27 mouse cellular contexts compared by ENCODE assay signal in the genomic region with DNA sequence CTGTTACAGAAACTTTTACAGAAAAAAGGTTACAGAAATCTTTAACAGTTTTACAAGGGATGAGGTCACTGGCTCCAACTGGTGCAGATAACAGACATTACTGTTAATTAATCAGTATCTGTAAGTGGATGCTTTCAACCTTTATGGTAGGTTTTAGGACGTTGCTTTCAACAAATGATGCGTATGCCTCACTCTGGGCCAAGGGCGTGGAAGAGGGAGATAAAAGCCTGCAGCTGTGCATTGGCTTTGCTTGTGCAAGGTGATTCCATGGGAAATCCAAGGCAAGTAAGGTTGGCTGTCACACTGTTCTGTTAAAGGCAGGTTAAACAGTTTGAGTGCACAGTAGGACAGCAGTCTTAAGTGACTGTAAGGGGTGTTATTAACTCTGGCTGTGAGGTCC. TPM values are rescaled to one million over a fixed set of nuclear protein-coding genes. Genes with fewer than 3 reads are reported as not detected.
DNase-seq lines count a peak whose midpoint lies in the region; ATAC-seq and TF ChIP-seq lines count a peak whose summit lies in the region.
"Had no signal": no experiment of that assay in that cellular context is flagged by ENCODE, and none has a peak within 500 bp of the region (broad histone marks: within the 10 kb centered on the region; RNA-seq: fewer than 3 reads in every experiment).

No protein-coding gene starts in this region.

- peaks cover 45% of the 10 kb centered on the region for H3K36me3 ChIP-seq in liver, postnatal 0 days (replicated peaks; ENCODE audit: insufficient read depth, low read length)
- no peaks in the 10 kb centered on the region for H3K36me3 ChIP-seq in liver, embryonic 11.5 days (ENCODE audit: control insufficient read depth, insufficient read depth, low read length)
- no peaks in the 10 kb centered on the region for H3K36me3 ChIP-seq in forebrain, embryonic 10.5 days (replicated peaks)
- H3K36me3 ChIP-seq: embryonic facial prominence, embryonic 10.5 days; embryonic facial prominence, embryonic 12.5 days; forebrain, embryonic 12.5 days had no signal

- no peak for ATAC-seq in liver, postnatal 0 days
- ATAC-seq in liver, embryonic 11.5 days (replicated peaks; ENCODE audit: low FRiP score) = no peak
- ATAC-seq in megakaryocyte progenitor cell, adult 5-6 weeks (replicated peaks; ENCODE audit: poor library complexity) = peak; percentile 52
- ATAC-seq: activated CD4-positive, CD25-positive, alpha-beta regulatory T cell, adult 4 months; forebrain, embryonic 14.5 days; forebrain, embryonic 16.5 days; Patski had no signal

- 0 out of 2 replicates have a peak, but pooled peaks cover 5% of the 10 kb centered on the region for H3K4me1 ChIP-seq in liver, postnatal 0 days (ENCODE audit: insufficient read depth)
- no peaks in the 10 kb centered on the region for H3K4me1 ChIP-seq in liver, embryonic 11.5 days (replicated peaks; ENCODE audit: control insufficient read depth, insufficient read depth, low read length)
- H3K4me1 ChIP-seq in forebrain, embryonic 10.5 days = peaks cover 14% of the 10 kb centered on the region
- H3K4me1 ChIP-seq: embryonic facial prominence, embryonic 12.5 days had no signal

- H3K9ac ChIP-seq in liver, postnatal 0 days (replicated peaks) = peak overlapping the region; percentile 21; the same call in 1 of the 2 replicates
- no peak overlapping the region for H3K9ac ChIP-seq in liver, embryonic 11.5 days (ENCODE audit: low read depth, low read length)
- H3K9ac ChIP-seq: embryonic facial prominence, embryonic 12.5 days; forebrain, embryonic 12.5 days had no signal

- DNase-seq in liver, postnatal 0 days = no peak
- no peak for DNase-seq in liver, embryonic 11.5 days (ENCODE audit: low spot score)
- DNase-seq in brain, adult 2 months (ENCODE audit: low read depth, low spot score) = peak; percentile 13
- DNase-seq in layer of hippocampus, postnatal 14 days (ENCODE audit: low spot score in 2 of 2) = no peak
- DNase-seq in left cerebral cortex, postnatal 14 days (ENCODE audit: low spot score in 2 of 2) = no peak
- DNase-seq in forebrain, embryonic 10.5 days (ENCODE audit: extremely low spot score, low spot score) = no peak
- DNase-seq: adrenal gland, adult 8-10 months; adrenal gland, postnatal 14 days; adrenal gland, postnatal 36 days; cerebellum, adult 11 months; cerebellum, adult 18-20 months; cerebellum, adult 8-10 months; cerebellum, adult 9-11 months; cerebellum, postnatal 14 days; cerebellum, postnatal 36 days had no signal

- intact Hi-C loops in left cerebral cortex, postnatal 14 days (cut with DNase I) = no loop called here

- no peaks in the 10 kb centered on the region for H3K9me3 ChIP-seq in liver, postnatal 0 days (ENCODE audit: low read length)
- H3K9me3 ChIP-seq in liver, embryonic 11.5 days (ENCODE audit: control insufficient read depth, low read length) = no peaks in the 10 kb centered on the region
- H3K9me3 ChIP-seq in forebrain, embryonic 10.5 days = no peaks in the 10 kb centered on the region
- H3K9me3 ChIP-seq: embryonic facial prominence, embryonic 10.5 days; embryonic facial prominence, embryonic 12.5 days; forebrain, embryonic 12.5 days had no signal

- no peak for TF ChIP-seq CTCF in liver, postnatal 0 days (IDR thresholded peaks at IDR 0.05; ENCODE audit: low read depth)

- H3K4me2 ChIP-seq in liver, postnatal 0 days (ENCODE audit: low read depth, low read length) = no peak overlapping the region
- no peak overlapping the region for H3K4me2 ChIP-seq in liver, embryonic 11.5 days
- H3K4me2 ChIP-seq: embryonic facial prominence, embryonic 12.5 days; forebrain, embryonic 12.5 days had no signal

- WGBS in liver, postnatal 0 days (ENCODE audit: insufficient replicate concordance) = 56% methylated on average over 3 of the region's 3 CpGs
- WGBS in liver, embryonic 11.5 days = 67% methylated on average over 3 of the region's 3 CpGs
- 82% methylated on average over 3 of the region's 3 CpGs for WGBS in forebrain, embryonic 10.5 days

- no peak for TF ChIP-seq EP300 in liver, postnatal 0 days (IDR thresholded peaks at IDR 0.05; ENCODE audit: low read depth)

- H3K4me3 ChIP-seq in liver, postnatal 0 days (ENCODE audit: low read depth, low read length) = no peak overlapping the region
- H3K4me3 ChIP-seq in liver, embryonic 11.5 days (ENCODE audit: low read depth, low read length) = no peak overlapping the region
- H3K4me3 ChIP-seq in forebrain, embryonic 10.5 days = no peak overlapping the region
- H3K4me3 ChIP-seq: embryonic facial prominence, embryonic 10.5 days; embryonic facial prominence, embryonic 12.5 days; forebrain, embryonic 12.5 days had no signal

- peak overlapping the region; percentile 40; the same call in 1 of the 2 replicates for H3K27ac ChIP-seq in liver, postnatal 0 days (ENCODE audit: low read depth)
- H3K27ac ChIP-seq in liver, embryonic 11.5 days (ENCODE audit: low read depth, low read length) = no peak overlapping the region
- H3K27ac ChIP-seq in forebrain, embryonic 10.5 days = no peak overlapping the region
- H3K27ac ChIP-seq: embryonic facial prominence, embryonic 10.5 days; embryonic facial prominence, embryonic 12.5 days; forebrain, embryonic 12.5 days had no signal

- no peaks in the 10 kb centered on the region for H3K27me3 ChIP-seq in liver, postnatal 0 days (ENCODE audit: insufficient read depth, low read length)
- H3K27me3 ChIP-seq in liver, embryonic 11.5 days (replicated peaks; ENCODE audit: control insufficient read depth, insufficient read depth, low read length) = no peaks in the 10 kb centered on the region
- H3K27me3 ChIP-seq in forebrain, embryonic 10.5 days (ENCODE audit: poor library complexity, severe bottlenecking) = peaks cover 11% of the 10 kb centered on the region
- H3K27me3 ChIP-seq: embryonic facial prominence, embryonic 12.5 days; forebrain, embryonic 12.5 days; Patski had no signal

RNA-seq across cellular contexts. Expression of a gene that starts 14.9 kb away (rescaled TPM):
- polyA plus RNA-seq in liver, postnatal 0 days (2015; fragmentation: Nextera tagmentation; extraction: Ambion mirVana) = 26.7 and 27.1 TPM in 2 replicates
- polyA plus RNA-seq in liver, embryonic 11.5 days (2014; fragmentation: Nextera tagmentation; extraction: Ambion mirVana) = 1.7 and 2.5 TPM in 2 replicates
- total RNA-seq in megakaryocyte progenitor cell, adult 5-6 weeks (2015) = 76.9 and 81.8 TPM in 2 replicates
- total RNA-seq in megakaryocyte progenitor cell, adult 5-6 weeks (2017) = 90.0 and 93.6 TPM in 2 replicates
- 10 to 100 TPM; 36.7 to 39.9 TPM for total RNA-seq in layer of hippocampus, postnatal 14 days (2021)
- 10 to 100 TPM; 30.3 to 32.4 TPM for total RNA-seq in left cerebral cortex, postnatal 14 days (2021)
- polyA plus RNA-seq in forebrain, embryonic 10.5 days (2016; fragmentation: Nextera tagmentation; extraction: Ambion mirVana) = 1.6 and 2.0 TPM in 2 replicates

RNA-seq across cellular contexts. Expression of a gene that starts 29.6 kb away (rescaled TPM):
- polyA plus RNA-seq in liver, postnatal 0 days (2015; fragmentation: Nextera tagmentation; extraction: Ambion mirVana) = 459 and 502 TPM in 2 replicates
- 0.32 TPM in 1 of 2 replicates, not detected in the other for polyA plus RNA-seq in liver, embryonic 11.5 days (2014; fragmentation: Nextera tagmentation; extraction: Ambion mirVana)
- total RNA-seq in megakaryocyte progenitor cell, adult 5-6 weeks (2015) = not detected in 2 replicates
- 0.12 TPM in 1 of 2 replicates, not detected in the other for total RNA-seq in megakaryocyte progenitor cell, adult 5-6 weeks (2017)
- not detected for total RNA-seq in layer of hippocampus, postnatal 14 days (2021)
- 1 to 10 TPM; 1.4 to 2.4 TPM for total RNA-seq in left cerebral cortex, postnatal 14 days (2021)
- not detected in 2 replicates for polyA plus RNA-seq in forebrain, embryonic 10.5 days (2016; fragmentation: Nextera tagmentation; extraction: Ambion mirVana)
- total RNA-seq: adrenal gland, adult 18-20 months; adrenal gland, adult 8-10 months; ES-E14 had no signal
- polyA plus RNA-seq: activated CD4-positive, CD25-positive, alpha-beta regulatory T cell, adult 4 months; brain, embryonic 14.5 days; C2C12; embryonic facial prominence, embryonic 10.5 days; embryonic facial prominence, embryonic 12.5 days; forebrain, embryonic 12.5 days; forebrain, embryonic 14.5 days; forebrain, embryonic 16.5 days; Patski had no signal

RNA-seq across cellular contexts. Expression of a gene that starts 39.3 kb away (rescaled TPM):
- 48.5 and 48.7 TPM in 2 replicates for polyA plus RNA-seq in liver, postnatal 0 days (2015; fragmentation: Nextera tagmentation; extraction: Ambion mirVana)
- 103 and 110 TPM in 2 replicates for polyA plus RNA-seq in liver, embryonic 11.5 days (2014; fragmentation: Nextera tagmentation; extraction: Ambion mirVana)
- total RNA-seq in megakaryocyte progenitor cell, adult 5-6 weeks (2015) = 26.1 and 27.6 TPM in 2 replicates
- total RNA-seq in megakaryocyte progenitor cell, adult 5-6 weeks (2017) = 54.8 and 64.6 TPM in 2 replicates
- total RNA-seq in layer of hippocampus, postnatal 14 days (2021) = 10 to 100 TPM; 75.6 to 77.4 TPM
- 10 to 100 TPM; 56.4 to 61.9 TPM for total RNA-seq in left cerebral cortex, postnatal 14 days (2021)
- 67.9 TPM in 2 replicates for polyA plus RNA-seq in forebrain, embryonic 10.5 days (2016; fragmentation: Nextera tagmentation; extraction: Ambion mirVana)
